ENCODE assay signal across 1 mouse cellular context in genomic region chr6:121194956-121195731, GRCm38 (mm10).
TF ChIP-seq lines count a peak whose summit lies in the region.

No protein-coding gene starts in this region.

TF ChIP-seq in CH12.LX, 34 proteins besides CTCF, POLR2A, EP300 and RAD21 (continued from another document):
- 0 out of 2 replicates have a peak, but pooled peaks have one; percentile 53 for TF ChIP-seq CHD1 (IDR thresholded peaks at IDR 0.05; ENCODE audit: low read depth, low read length)
- TF ChIP-seq MXI1 (IDR thresholded peaks at IDR 0.05; ENCODE audit: low read depth, low read length) = 0 out of 2 replicates have a peak, but pooled peaks have one; percentile 1
